Mouse (Mus musculus): ENCODE measurements around the gene 4930544D05Rik. TPM values are rescaled to one million over a fixed set of nuclear protein-coding genes. Genes with fewer than 3 reads are reported as not detected.

4930544D05Rik gene
- total RNA-seq, 2 experiments from 2014 or later: not detected

GRCm38 (mm10) chr11:70652884-70653344, 37.3 kb downstream of the 4930544D05Rik start:
- intact Hi-C loops (cut with DNase I; ENCODE audit: low total_unique reads): no loop called here
- no peak for DNase-seq

GRCm38 (mm10) chr11:70653345-70654197, 37.9 kb downstream of the 4930544D05Rik start:
- intact Hi-C loops (cut with DNase I; ENCODE audit: low total_unique reads): no loop called here
- DNase-seq: peak; percentile 70

- peak; percentile 84 for DNase-seq
- intact Hi-C loops (cut with DNase I; ENCODE audit: low total_unique reads): no loop called here
These were observed 38.7 kb downstream of the 4930544D05Rik start, which contains the start of gene Pfn1 for GRCm38 (mm10) chr11:70654198-70654922. Gene Pfn1, minus strand, starts transcription at chr11:70654644.

- intact Hi-C loops (cut with DNase I; ENCODE audit: low total_unique reads): no loop called here
- peak; percentile 92 for DNase-seq
These were observed 39.4 kb downstream of the 4930544D05Rik start for GRCm38 (mm10) chr11:70654923-70655570.

GRCm38 (mm10) chr11:70655571-70656455, 40.2 kb downstream of the 4930544D05Rik start:
- intact Hi-C loops (cut with DNase I; ENCODE audit: low total_unique reads): no loop called here
- peak; percentile 84 for DNase-seq

- DNase-seq: peak; percentile 85
- intact Hi-C loops (cut with DNase I; ENCODE audit: low total_unique reads): no loop called here
These were observed 40.8 kb downstream of the 4930544D05Rik start for GRCm38 (mm10) chr11:70656456-70656927.

GRCm38 (mm10) chr11:70656964-70657363, 41.3 kb downstream of the 4930544D05Rik start, which contains the start of gene Eno3:
Gene Eno3, plus strand, starts transcription at chr11:70657202.
- peak; percentile 80 for DNase-seq

GRCm38 (mm10) chr11:70657573-70657972, 41.9 kb downstream of the 4930544D05Rik start:
- intact Hi-C loops (cut with DNase I; ENCODE audit: low total_unique reads): no loop called here
- DNase-seq: no peak

More at GRCm38 (mm10) chr11:70656964-70657363, 41.3 kb downstream of the 4930544D05Rik start, which contains the start of gene Eno3:
- intact Hi-C loops (cut with DNase I; ENCODE audit: low total_unique reads): no loop called here

GRCm38 (mm10) chr11:70657991-70658390, 42.3 kb downstream of the 4930544D05Rik start:
- no peak for DNase-seq
- intact Hi-C loops (cut with DNase I; ENCODE audit: low total_unique reads): no loop called here

- intact Hi-C loops (cut with DNase I; ENCODE audit: low total_unique reads): no loop called here
- DNase-seq: no peak
These were observed 42.9 kb downstream of the 4930544D05Rik start for GRCm38 (mm10) chr11:70658521-70658920.

- intact Hi-C loops (cut with DNase I; ENCODE audit: low total_unique reads): no loop called here
- DNase-seq: no peak
These were observed 43.3 kb downstream of the 4930544D05Rik start for GRCm38 (mm10) chr11:70658942-70659341.

GRCm38 (mm10) chr11:70660571-70660970, 44.9 kb downstream of the 4930544D05Rik start:
- intact Hi-C loops (cut with DNase I; ENCODE audit: low total_unique reads): no loop called here
- DNase-seq: no peak

- intact Hi-C loops (cut with DNase I; ENCODE audit: low total_unique reads): no loop called here
- no peak for DNase-seq
These were observed 47.5 kb downstream of the 4930544D05Rik start for GRCm38 (mm10) chr11:70663101-70663500.

- intact Hi-C loops (cut with DNase I; ENCODE audit: low total_unique reads): no loop called here
- DNase-seq: no peak
These were observed 48.3 kb downstream of the 4930544D05Rik start for GRCm38 (mm10) chr11:70663957-70664356.

- intact Hi-C loops (cut with DNase I; ENCODE audit: low total_unique reads): no loop called here
- DNase-seq: no peak
These were observed 49.1 kb downstream of the 4930544D05Rik start for GRCm38 (mm10) chr11:70664741-70665140.
